Mouse (Mus musculus) E14TG2a.4 (cell line): ENCODE data around the gene Lect2.

ENCODE experiments used
- H3K27me3 ChIP-seq: 2 replicates; pipeline ENCODE4 v1.6.1; 2014; ENCODE audit warnings: low read length, control low read depth; ENCODE audit not compliant: insufficient read depth
- H3K36me3 ChIP-seq: 2 replicates; pipeline ENCODE4 v1.6.1; 2014; ENCODE audit warnings: low read length, control low read depth; ENCODE audit not compliant: insufficient read depth
- H3K4me1 ChIP-seq: replicated peaks from 2 replicates; pipeline ENCODE4 v1.6.1; 2014; ENCODE audit warnings: low read depth, low read length, control low read depth
- H3K4me3 ChIP-seq: replicated peaks from 2 replicates; pipeline ENCODE4 v1.5.1; 2014; ENCODE audit warnings: mild to moderate bottlenecking, low read length
- H3K9me3 ChIP-seq: 2 replicates; pipeline ENCODE4 v1.6.1; 2014; ENCODE audit warnings: low read length, control low read depth
- CTCF ChIP-seq: conservative IDR thresholded peaks from 2 replicates; pipeline ENCODE4 v1.5.1; 2014; ENCODE audit warnings: low read length
- NANOG ChIP-seq: IDR thresholded peaks from 2 replicates; pipeline ENCODE4 v1.6.1; 2014; ENCODE audit warnings: borderline replicate concordance, low read length, mixed read lengths
- POU5F1 ChIP-seq: IDR thresholded peaks from 2 replicates; pipeline ENCODE4 v1.6.1; 2014; ENCODE audit warnings: low read length, borderline replicate concordance

The Lect2 gene

DNA sequence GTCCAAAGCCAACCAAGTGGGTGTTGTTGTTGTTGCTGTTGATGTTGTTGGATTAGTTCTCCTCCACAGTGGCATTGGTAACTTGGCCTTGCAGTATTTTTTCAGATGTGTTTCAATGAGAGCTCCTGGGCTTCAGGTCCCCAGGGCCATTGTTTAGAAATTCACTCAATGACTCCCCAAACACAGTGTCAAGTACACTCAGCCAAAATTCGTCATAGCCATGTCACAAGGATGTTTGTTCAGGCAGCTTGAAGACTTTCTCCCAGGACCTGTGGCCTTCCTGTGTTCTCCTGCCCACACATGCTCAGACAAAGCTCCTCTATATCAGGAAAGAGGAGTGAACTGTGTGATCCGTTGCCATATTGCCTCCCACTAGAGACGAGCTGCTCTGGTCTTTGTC, 37.7 kb upstream of the Lect2 start:
- TF ChIP-seq CTCF (no peak), NANOG (no peak), POU5F1 (no peak)

DNA sequence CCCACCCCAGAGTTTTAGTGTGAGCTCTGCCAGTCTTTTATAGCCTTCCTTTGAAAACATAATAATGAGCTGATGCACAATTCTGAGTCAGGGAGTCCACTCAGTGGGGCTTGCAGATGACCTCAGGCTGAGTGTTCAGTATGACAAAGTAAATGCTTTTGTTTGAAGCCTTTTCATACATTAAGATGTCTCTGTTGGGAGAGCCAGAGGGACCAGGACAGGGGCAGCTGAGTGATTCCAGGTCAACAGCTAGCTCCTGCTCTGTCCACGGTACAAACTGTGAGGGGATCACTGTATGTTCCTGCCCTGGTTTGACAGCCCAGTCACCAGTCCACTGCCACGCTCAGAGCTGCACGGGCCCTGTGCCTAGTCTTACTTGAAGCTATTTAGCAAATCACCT, 34.4 kb upstream of the Lect2 start:
- peaks cover 49% of the 10 kb centered on the region for H3K4me1 ChIP-seq
- H3K27me3 ChIP-seq: no peaks in the 10 kb centered on the region
- no peak overlapping the region for H3K4me3 ChIP-seq
- TF ChIP-seq CTCF (no peak), NANOG (no peak)
- H3K9me3 ChIP-seq: no peaks in the 10 kb centered on the region
- H3K36me3 ChIP-seq: no peaks in the 10 kb centered on the region

More for the DNA sequence above, 37.7 kb upstream of the Lect2 start:
- no peaks in the 10 kb centered on the region for H3K9me3 ChIP-seq
- H3K4me1 ChIP-seq: peaks cover 54% of the 10 kb centered on the region
- H3K36me3 ChIP-seq: no peaks in the 10 kb centered on the region
- no peak overlapping the region for H3K4me3 ChIP-seq
- H3K27me3 ChIP-seq: no peaks in the 10 kb centered on the region

DNA sequence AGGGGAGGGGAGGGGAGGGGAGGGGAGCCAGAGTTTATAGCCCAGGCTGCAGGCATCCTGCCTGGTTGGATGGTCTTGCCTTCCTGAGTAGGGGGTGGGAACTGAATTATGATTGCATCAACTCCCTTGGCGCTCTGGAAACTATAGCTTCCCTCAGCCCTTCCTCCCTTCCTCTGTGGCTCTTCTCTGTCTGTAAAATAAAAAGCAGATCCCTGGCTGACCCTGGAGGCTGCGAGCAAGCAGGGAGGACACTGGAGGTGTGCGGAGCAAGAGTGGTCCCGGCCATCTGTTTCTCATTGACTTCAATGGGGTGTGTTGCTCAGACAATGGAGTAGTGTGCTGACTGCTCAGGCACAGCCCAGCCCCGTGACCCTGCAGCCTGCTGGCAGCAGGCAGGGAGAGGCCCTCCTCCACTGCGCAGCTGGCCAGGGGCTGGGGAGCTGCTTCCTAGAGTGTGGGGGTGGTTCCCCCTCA, 33.7 kb upstream of the Lect2 start:
- H3K4me3 ChIP-seq: peak overlapping the region; percentile 57
- no peak for TF ChIP-seq CTCF
- TF ChIP-seq NANOG: no peak
- no peak for TF ChIP-seq POU5F1

DNA sequence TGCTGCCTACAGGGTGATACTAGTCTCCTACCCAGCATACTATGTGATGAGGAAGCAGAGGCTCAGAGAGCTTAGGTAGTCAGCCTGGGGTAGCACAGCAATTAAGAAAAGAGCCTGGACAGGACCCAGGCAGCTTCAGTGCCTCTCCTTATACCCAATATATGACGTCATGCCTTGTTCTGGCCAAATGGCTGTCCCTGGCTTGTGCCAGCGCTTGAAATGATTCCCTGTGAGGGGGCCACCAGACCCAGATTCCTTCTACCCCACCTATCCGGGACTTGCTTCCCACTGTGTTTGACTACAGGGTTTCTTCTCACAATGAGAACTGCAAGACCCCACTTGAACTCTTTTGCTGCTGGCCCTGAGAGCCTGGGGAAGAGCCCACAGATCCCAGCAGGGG, 33.2 kb upstream of the Lect2 start:
- Histone ChIP-seq H3K9me3 (no peaks in the 10 kb centered on the region), H3K4me1 (peaks cover 47% of the 10 kb centered on the region), H3K4me3 (no peak overlapping the region), H3K27me3 (no peaks in the 10 kb centered on the region), H3K36me3 (no peaks in the 10 kb centered on the region)
- TF ChIP-seq POU5F1 (no peak), CTCF (no peak), NANOG (no peak)

More for the DNA sequence above, 33.7 kb upstream of the Lect2 start:
- Histone ChIP-seq H3K9me3 (no peaks in the 10 kb centered on the region), H3K4me1 (peaks cover 47% of the 10 kb centered on the region), H3K36me3 (no peaks in the 10 kb centered on the region), H3K27me3 (no peaks in the 10 kb centered on the region)

DNA sequence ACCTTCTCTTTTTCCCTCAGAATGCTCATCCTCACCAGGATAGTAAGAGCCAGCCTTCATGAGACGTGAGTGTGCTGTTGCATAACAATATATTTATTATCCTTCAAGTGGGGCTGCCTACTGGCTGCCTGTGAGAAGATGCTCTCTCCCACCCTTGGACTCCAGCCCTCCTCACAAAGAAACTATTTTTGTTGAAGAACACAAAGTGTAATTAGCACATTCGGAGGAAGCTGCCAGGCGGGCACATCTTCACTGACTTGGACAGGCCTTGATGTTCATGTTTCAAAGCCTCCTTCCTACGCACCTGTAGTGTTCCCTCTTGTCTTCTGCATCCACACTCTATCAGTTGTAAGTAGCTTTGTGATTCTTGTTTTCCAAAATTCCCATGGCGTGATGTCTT, 32.1 kb upstream of the Lect2 start:
- Histone ChIP-seq H3K4me1 (peaks cover 55% of the 10 kb centered on the region), H3K9me3 (no peaks in the 10 kb centered on the region), H3K36me3 (no peaks in the 10 kb centered on the region), H3K27me3 (no peaks in the 10 kb centered on the region), H3K4me3 (no peak overlapping the region)
- TF ChIP-seq POU5F1 (no peak), CTCF (no peak), NANOG (no peak)

DNA sequence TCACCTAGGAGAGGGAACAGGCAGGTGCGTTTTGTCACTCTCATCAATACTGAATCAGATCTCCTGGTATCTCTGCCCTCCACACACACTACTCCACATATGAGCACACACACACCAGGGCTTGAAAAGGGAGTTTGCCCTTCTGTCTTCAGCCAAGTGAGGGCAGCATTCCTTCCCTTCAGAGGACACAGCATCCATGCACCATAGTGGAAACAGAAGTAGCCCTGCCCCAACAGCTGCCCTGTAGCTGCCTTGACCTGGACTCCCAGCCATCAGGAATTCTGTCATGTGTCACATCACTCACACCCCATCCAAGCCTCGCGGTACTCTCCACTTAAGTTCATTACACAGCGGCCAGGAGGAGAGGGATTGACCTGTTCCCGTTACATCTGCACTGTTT, 29.8 kb upstream of the Lect2 start:
- Histone ChIP-seq H3K9me3 (no peaks in the 10 kb centered on the region), H3K27me3 (no peaks in the 10 kb centered on the region), H3K36me3 (no peaks in the 10 kb centered on the region), H3K4me3 (no peak overlapping the region), H3K4me1 (peaks cover 36% of the 10 kb centered on the region)
- no peak for TF ChIP-seq POU5F1
- TF ChIP-seq CTCF: no peak
- no peak for TF ChIP-seq NANOG

DNA sequence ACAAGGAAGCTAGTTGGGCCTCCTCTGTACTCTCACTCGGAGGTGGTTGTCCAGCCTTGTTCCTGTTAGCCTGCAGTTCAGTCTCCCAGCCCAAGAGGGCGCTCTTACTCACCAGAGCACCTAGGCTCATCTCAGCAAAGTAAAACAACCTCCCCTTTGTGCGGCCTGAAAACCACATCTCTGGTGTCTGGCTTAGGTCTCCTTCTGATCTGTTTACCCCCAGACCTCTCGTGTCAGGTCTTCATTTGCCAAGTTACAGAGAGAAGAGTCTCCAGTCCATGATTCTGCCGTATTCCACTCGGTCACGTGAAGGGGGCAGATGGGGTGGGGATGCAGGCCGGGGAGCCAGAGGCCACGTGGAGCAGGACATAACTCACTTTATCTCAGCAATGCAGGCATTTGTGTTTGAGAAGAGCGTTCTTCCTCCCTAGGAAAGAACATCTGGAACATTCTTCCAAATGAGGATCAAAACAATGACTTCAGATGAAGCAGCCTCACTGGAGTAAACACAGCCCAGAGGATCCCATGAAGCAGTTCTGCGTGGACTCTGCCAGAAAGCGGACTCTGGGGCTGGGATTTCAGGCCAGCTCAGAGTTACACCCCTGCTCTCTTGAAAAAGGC, 27.5 kb upstream of the Lect2 start:
- no peaks in the 10 kb centered on the region for H3K9me3 ChIP-seq
- peak; percentile 83 for TF ChIP-seq CTCF
- TF ChIP-seq NANOG: no peak
- no peaks in the 10 kb centered on the region for H3K36me3 ChIP-seq
- peaks cover 17% of the 10 kb centered on the region for H3K4me1 ChIP-seq
- no peak overlapping the region for H3K4me3 ChIP-seq
- H3K27me3 ChIP-seq: no peaks in the 10 kb centered on the region

DNA sequence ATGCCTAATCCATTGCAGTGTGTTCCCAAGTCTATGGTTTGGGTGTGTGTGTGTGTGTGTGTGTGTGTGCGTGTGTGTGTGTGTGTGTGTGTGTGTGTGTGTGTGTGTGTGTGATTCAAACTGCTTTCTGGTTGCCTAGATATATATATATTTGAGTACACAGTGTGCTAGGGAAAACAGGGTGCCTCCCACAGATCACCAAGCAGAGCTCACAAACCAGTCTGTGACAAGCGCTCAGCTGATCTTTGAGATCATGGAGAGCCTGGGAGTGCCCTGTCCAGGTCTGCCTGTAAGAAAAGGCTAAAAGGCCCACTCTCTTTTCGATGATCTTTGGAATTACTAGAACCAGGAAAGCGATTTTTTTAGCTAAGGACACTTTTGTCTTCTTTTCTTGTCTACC, 26.8 kb upstream of the Lect2 start:
- H3K36me3 ChIP-seq: no peaks in the 10 kb centered on the region

DNA sequence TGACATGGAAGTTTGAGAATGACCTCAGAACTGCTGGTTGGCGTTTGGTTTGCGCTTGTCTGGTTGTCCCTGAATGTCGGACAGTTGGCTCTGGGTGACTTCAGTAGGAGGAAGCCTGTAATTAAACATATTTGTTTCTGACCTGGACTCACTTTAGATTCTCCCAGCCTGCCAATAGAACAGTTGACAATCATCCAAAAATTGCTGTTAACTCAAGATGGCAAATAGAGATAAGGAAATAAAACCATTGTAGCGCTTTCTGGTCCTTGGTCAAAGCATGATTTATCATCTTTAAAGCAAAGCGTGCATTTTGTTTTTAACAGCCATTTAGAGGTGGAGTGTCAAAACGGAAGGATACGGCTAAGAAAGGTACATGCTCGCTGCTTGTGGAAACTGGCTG, 23.3 kb upstream of the Lect2 start:
- Histone ChIP-seq H3K27me3 (no peaks in the 10 kb centered on the region), H3K9me3 (no peaks in the 10 kb centered on the region), H3K36me3 (no peaks in the 10 kb centered on the region), H3K4me1 (peaks cover 13% of the 10 kb centered on the region), H3K4me3 (no peak overlapping the region)
- no peak for TF ChIP-seq CTCF
- TF ChIP-seq POU5F1: no peak
- no peak for TF ChIP-seq NANOG

More for the DNA sequence above, 26.8 kb upstream of the Lect2 start:
- H3K4me1 ChIP-seq: peaks cover 9% of the 10 kb centered on the region
- TF ChIP-seq POU5F1 (no peak), CTCF (no peak), NANOG (no peak)
- no peaks in the 10 kb centered on the region for H3K9me3 ChIP-seq
- H3K4me3 ChIP-seq: no peak overlapping the region
- H3K27me3 ChIP-seq: no peaks in the 10 kb centered on the region
